Mouse (Mus musculus): ENCODE results near the gene Rab8b. TPM values are rescaled to one million over a fixed set of nuclear protein-coding genes. Genes with fewer than 3 reads are reported as not detected.
"Not testable (repeated sequence)": the region's sequence is repeated elsewhere in the genome, so short reads cannot be mapped to it uniquely, and the experiment has no call there.

Gene Rab8b
- polyA plus RNA-seq, 1 experiment from 2014 or later, result 23.8 TPM

DNA sequence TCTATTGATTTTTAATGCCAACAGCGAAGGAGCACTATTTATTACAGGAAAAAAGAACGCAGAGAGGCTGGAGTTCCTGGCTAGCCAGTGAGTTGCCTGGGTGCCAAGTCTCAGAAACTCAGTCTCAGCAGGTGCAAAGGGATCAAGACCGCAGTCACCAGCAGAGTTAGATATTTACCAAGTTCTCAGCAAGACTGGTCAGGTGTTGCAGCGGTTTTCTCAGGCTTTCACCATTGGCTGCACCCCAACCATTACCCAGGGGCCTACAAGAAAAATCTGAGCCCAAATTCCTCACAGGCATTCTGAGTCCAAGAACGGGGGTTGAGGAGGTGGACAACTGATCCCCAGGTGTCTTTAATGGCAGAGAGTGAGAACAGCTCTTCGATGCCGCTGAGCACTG, 85.6 kb downstream of the Rab8b start:
- no peak for ATAC-seq (ENCODE audit: insufficient number of reproducible peaks, low FRiP score, low TSS enrichment, low read depth)
- peak overlapping the region; percentile 89 for H3K4me2 ChIP-seq (replicated peaks)
- no peaks in the 10 kb centered on the region for H3K27me3 ChIP-seq
- no peak overlapping the region for H3K27ac ChIP-seq (replicated peaks)
- H3K9me3 ChIP-seq (replicated peaks), result no peaks in the 10 kb centered on the region
- no peak overlapping the region; the same call in 1 of the 2 replicates for H3K9ac ChIP-seq
- H3K4me3 ChIP-seq (replicated peaks), result peak overlapping the region; percentile 73
- H3K4me1 ChIP-seq, result peaks cover 14% of the 10 kb centered on the region
- H3K36me3 ChIP-seq, result no peaks in the 10 kb centered on the region
- 16% methylated on average over 7 of the region's 7 CpGs for WGBS

DNA sequence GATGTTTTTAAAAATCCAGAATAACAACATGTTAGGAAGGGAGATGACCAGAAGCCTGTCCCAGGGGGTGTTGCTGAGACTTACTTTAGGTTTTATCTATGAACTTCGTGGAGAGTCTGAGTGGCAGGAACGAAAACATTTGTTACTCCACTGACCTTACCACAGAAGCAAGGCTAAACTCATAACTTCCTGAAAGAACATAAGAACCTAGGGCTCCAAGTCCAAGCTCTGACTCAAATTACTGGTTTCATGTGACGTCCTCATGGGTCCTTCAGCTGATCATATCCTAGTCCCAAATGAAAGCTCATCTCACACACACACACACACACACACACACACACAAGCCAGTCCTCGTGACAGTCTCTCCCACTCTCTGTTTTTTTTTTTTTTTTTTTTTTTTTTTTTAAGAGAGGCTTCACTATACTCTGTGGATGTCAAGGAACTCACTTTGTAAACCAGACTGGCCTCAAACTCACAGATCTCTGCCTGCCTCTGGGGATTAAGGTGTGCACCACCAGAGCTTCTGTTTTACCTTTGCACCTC, 87.0 kb downstream of the Rab8b start:
- WGBS, result 47% methylated on average over 4 of the region's 4 CpGs
- no peak overlapping the region for H3K4me2 ChIP-seq (replicated peaks)
- no peaks in the 10 kb centered on the region for H3K36me3 ChIP-seq
- no peaks in the 10 kb centered on the region for H3K27me3 ChIP-seq
- H3K9me3 ChIP-seq (replicated peaks), result no peaks in the 10 kb centered on the region
- H3K9ac ChIP-seq, result no peak overlapping the region
- H3K4me3 ChIP-seq (replicated peaks), result no peak overlapping the region
- H3K4me1 ChIP-seq, result peaks cover 14% of the 10 kb centered on the region
- no peak for ATAC-seq (ENCODE audit: insufficient number of reproducible peaks, low FRiP score, low TSS enrichment, low read depth)
- no peak overlapping the region for H3K27ac ChIP-seq (replicated peaks)

DNA sequence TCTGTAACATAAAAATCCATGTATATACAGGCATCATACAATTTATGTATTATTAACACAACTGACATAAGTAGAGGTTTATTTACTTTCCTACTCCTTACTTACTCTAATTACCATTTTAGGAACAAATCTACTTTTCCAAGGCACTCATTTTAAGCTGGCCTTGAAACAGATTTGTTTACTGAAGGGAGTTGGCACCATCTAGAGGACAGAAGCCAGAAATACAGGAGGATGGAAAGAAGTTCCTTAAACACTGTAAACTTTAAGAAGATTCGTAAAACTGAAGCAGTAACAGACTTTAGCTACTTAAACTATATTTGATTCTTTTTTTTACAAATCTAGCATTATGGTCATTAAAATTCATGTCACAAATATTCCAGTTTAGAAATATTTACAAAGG, 93.5 kb downstream of the Rab8b start:
- 27% methylated on average over 1 of the region's 1 CpGs for WGBS
- Histone ChIP-seq H3K27ac (replicated peaks) (no peak overlapping the region), H3K9me3 (replicated peaks) (no peaks in the 10 kb centered on the region), H3K4me3 (replicated peaks) (no peak overlapping the region), H3K36me3 (no peaks in the 10 kb centered on the region), H3K4me1 (no peaks in the 10 kb centered on the region), H3K27me3 (no peaks in the 10 kb centered on the region), H3K4me2 (replicated peaks) (no peak overlapping the region), H3K9ac (no peak overlapping the region)
- ATAC-seq (ENCODE audit: insufficient number of reproducible peaks, low FRiP score, low TSS enrichment, low read depth), result no peak

DNA sequence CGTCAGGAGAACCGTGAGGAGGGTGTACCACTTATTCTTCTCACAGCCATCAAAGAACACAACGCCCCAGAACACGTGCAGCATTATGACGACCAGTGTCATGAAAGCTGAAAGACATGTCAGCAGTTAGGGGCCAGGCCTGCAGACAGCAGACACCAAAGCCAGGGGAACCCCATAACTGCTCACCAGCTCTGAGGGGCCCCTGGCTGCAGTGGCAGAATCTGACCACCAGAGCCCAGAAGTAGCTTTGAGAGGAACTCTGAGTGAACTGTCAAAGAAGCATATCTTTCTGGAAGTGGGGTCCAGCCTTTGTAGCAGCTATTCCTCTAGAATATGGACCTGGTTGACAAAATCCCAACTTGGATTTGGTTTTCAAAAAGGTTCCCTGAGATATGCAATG, 97.2 kb downstream of the Rab8b start:
- H3K9ac ChIP-seq; H3K27ac ChIP-seq (replicated peaks); ATAC-seq (ENCODE audit: insufficient number of reproducible peaks, low FRiP score, low TSS enrichment, low read depth): not testable (repeated sequence)

DNA sequence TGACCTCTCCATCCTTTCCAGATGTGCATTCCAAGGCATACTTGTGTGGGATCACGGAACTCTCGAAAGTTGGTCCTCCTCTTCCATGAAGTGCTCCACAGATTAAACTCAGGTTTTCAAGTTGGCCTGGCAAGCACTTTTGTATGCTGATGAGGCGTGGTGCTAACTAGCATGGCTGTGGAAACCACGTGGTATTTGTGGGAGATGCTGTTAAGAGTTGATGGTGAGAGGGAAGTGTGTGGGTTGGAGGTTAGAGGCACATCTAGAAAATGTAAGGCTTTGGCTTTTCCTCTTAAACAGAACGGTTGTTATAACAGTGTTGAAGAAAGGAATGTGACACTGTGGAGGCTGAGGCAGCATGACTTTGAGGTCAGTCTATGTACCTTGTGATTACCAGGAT, 98.5 kb downstream of the Rab8b start:
- Histone ChIP-seq H3K27me3 (no peaks in the 10 kb centered on the region), H3K4me2 (replicated peaks) (no peak overlapping the region), H3K27ac (replicated peaks) (no peak overlapping the region), H3K9me3 (replicated peaks) (no peaks in the 10 kb centered on the region), H3K36me3 (no peaks in the 10 kb centered on the region), H3K4me3 (replicated peaks) (no peak overlapping the region), H3K4me1 (no peaks in the 10 kb centered on the region), H3K9ac (no peak overlapping the region)
- ATAC-seq (ENCODE audit: insufficient number of reproducible peaks, low FRiP score, low TSS enrichment, low read depth), result no peak
- 66% methylated on average over 5 of the region's 5 CpGs for WGBS

More for the DNA sequence above, 97.2 kb downstream of the Rab8b start:
- H3K4me2 ChIP-seq (replicated peaks); H3K4me3 ChIP-seq (replicated peaks); H3K4me1 ChIP-seq; H3K36me3 ChIP-seq; H3K27me3 ChIP-seq; H3K9me3 ChIP-seq (replicated peaks): not testable (repeated sequence)
- no CpG with 5 or more reads among the region's 5 CpGs for WGBS

DNA sequence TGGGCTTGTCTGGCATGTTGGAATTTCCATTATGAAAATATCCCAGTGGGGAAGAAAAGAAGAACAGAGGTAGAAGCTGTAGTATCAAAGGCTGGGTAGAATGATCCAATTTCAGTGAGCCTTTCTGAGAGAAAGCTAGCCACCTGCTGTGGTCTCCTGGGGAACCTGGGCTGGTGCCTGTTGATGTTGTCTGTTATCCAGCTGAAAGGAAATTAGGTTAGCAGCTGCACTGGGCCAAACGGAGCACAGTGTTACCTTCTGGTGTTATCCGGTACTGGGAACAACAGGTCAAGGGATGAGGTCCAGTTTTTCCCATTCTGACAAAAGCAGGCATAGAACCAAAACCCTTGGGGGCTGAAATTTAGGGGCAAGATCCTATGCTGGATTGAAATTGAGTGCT, 106.1 kb downstream of the Rab8b start:
- Histone ChIP-seq H3K27me3 (no peaks in the 10 kb centered on the region), H3K9ac (no peak overlapping the region), H3K4me2 (replicated peaks) (no peak overlapping the region), H3K36me3 (no peaks in the 10 kb centered on the region), H3K4me3 (replicated peaks) (no peak overlapping the region), H3K4me1 (no peaks in the 10 kb centered on the region), H3K9me3 (replicated peaks) (no peaks in the 10 kb centered on the region), H3K27ac (replicated peaks) (no peak overlapping the region)
- ATAC-seq (ENCODE audit: insufficient number of reproducible peaks, low FRiP score, low TSS enrichment, low read depth), result no peak
- 31% methylated on average over 2 of the region's 2 CpGs for WGBS

DNA sequence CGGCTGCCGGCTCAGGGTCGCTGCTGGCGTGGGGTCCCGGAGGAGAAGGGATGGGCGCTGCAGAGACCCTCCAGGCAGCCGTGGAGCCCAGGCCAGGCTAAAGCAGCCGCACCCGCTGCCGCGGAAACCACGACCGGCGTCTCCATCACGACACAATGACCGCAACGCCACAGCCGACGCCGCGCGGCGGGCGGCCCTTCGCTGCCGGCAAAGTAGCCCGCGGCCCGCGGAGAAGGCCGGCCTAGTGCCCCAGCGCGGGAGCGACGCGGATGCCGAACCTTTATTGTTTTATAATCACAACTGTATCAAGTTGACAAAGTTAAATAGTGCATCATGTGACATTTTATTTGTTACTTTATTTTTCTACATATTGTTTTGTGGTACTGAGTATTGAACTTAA, 113.5 kb downstream of the Rab8b start:
- H3K9me3 ChIP-seq (replicated peaks); H3K4me1 ChIP-seq; H3K9ac ChIP-seq; H3K36me3 ChIP-seq; H3K27ac ChIP-seq (replicated peaks); ATAC-seq (ENCODE audit: insufficient number of reproducible peaks, low FRiP score, low TSS enrichment, low read depth): not testable (repeated sequence)
- H3K4me3 ChIP-seq (replicated peaks), result peak overlapping the region; percentile 35
- H3K4me2 ChIP-seq (replicated peaks), result peak overlapping the region; percentile 52
- WGBS, result 4% methylated on average over 30 of the region's 37 CpGs
- peaks cover 19% of the 10 kb centered on the region for H3K27me3 ChIP-seq

DNA sequence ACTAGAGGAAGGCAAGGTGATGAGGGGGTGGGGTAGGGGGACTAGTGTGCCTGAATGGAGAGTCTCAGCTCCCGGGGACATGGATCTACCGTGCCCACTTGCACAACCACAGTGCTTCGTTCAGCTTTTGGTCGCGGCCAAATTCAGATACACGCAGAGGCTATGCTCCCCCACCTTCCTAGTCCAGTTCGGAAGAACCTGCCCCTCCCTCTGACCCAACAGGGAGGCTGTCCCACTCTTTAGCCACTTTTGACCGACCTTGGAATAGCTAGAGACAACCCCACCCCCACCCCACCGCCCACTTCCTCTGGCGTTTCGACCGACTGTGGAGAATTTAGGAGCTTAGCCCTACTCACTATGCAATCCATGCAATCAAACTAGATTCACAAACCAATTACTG, 117.5 kb downstream of the Rab8b start:
- peaks cover 16% of the 10 kb centered on the region for H3K27me3 ChIP-seq
- no peaks in the 10 kb centered on the region for H3K9me3 ChIP-seq (replicated peaks)
- 47% methylated on average over 12 of the region's 12 CpGs for WGBS
- no peak overlapping the region for H3K9ac ChIP-seq
- no peaks in the 10 kb centered on the region for H3K36me3 ChIP-seq
- no peak overlapping the region for H3K4me3 ChIP-seq (replicated peaks)
- no peak overlapping the region for H3K27ac ChIP-seq (replicated peaks)
- ATAC-seq (ENCODE audit: insufficient number of reproducible peaks, low FRiP score, low TSS enrichment, low read depth), result no peak
- no peaks in the 10 kb centered on the region for H3K4me1 ChIP-seq
- H3K4me2 ChIP-seq (replicated peaks), result no peak overlapping the region

DNA sequence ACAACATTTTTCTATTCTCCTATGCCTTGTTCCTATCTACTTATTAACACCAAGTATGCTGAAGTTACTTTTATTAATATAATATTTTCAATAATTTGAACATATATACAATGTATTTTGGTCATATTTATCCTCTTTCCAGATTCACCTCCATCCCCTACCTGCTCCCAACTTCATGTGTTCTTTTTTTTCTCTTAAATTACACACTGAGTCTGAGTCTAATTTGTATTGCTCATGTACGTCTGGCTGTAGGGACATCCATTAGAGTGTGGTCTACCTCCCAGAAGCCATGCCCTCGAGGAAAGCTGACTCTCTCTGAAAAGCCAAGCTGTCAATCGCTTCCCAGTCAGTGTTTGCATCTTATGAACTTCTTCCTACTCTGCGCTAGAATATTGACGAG, 122.7 kb downstream of the Rab8b start, which contains the start of gene Gm10647:
Gene Gm10647 (plus strand): TSS at position 301 of the 400 bp plus-strand sequence.
- no peak for ATAC-seq (ENCODE audit: insufficient number of reproducible peaks, low FRiP score, low TSS enrichment, low read depth)
- peak within 1 kb of the TSS; percentile 77 for H3K4me3 ChIP-seq (replicated peaks)
- H3K4me2 ChIP-seq (replicated peaks), result peak within 1 kb of the TSS; percentile 82
- no peaks in the 10 kb centered on the region for H3K36me3 ChIP-seq
- no peaks in the 10 kb centered on the region for H3K9me3 ChIP-seq (replicated peaks)
- peaks cover 3% of the 10 kb centered on the region; the same call in 1 of the 2 replicates for H3K4me1 ChIP-seq
- peak within 1 kb of the TSS; percentile 90 for H3K27ac ChIP-seq (replicated peaks)
- peak within 1 kb of the TSS; percentile 62 for H3K9ac ChIP-seq
- H3K27me3 ChIP-seq, result 0 out of 2 replicates have a peak, but pooled peaks cover 3% of the 10 kb centered on the region
- WGBS, result 64% methylated on average over 5 of the region's 5 CpGs

DNA sequence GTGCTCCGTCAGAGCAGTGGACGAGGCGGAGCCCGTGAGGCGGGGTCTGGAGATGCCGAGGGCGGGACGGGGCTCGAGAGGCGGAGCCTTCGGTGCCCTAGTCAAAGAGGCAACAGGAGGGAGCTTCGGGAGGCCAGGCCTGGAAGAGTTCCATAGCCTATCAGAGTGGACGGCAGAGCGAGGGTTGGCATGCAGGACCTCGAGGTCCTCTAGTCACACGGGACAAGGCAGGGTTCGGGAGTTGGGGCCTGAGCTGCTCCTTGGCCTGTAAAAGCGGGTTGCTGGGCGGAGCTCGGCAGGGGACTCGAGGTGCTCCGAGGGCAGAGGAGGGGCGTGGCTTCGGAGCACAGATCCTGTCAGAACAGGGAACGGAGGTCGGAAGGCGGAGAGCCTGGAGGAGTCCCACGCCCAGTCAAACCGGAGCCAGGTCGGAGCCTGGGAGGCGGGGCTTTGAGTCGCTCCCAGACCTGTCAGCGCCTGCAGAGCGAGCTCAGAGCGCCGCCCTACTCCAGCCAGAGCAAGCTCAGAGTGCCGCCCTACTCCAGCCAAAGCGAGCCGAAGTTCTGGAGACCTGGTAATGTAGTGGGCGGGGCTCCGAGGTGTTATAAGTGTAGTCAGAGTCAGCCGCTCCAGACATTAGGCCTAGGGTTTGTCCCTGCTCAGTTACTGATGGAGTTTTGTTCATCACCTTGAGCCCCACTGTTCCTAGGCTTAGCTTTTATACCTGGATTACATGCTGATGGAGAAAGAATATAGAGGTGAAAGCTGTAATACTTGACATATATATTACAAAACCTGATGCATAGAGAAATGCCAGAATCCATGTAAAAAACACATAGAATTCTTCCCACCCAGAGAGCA, 123.8 kb downstream of the Rab8b start, which contains the start of gene Aph1b:
Gene Aph1b (minus strand): TSS at position 27 of the 861 bp plus-strand sequence.
- under 1% methylated on average over 42 of the region's 42 CpGs for WGBS
- ATAC-seq (ENCODE audit: insufficient number of reproducible peaks, low FRiP score, low TSS enrichment, low read depth), result peak; percentile 98
- no peaks in the 10 kb centered on the region for H3K9me3 ChIP-seq (replicated peaks)

DNA sequence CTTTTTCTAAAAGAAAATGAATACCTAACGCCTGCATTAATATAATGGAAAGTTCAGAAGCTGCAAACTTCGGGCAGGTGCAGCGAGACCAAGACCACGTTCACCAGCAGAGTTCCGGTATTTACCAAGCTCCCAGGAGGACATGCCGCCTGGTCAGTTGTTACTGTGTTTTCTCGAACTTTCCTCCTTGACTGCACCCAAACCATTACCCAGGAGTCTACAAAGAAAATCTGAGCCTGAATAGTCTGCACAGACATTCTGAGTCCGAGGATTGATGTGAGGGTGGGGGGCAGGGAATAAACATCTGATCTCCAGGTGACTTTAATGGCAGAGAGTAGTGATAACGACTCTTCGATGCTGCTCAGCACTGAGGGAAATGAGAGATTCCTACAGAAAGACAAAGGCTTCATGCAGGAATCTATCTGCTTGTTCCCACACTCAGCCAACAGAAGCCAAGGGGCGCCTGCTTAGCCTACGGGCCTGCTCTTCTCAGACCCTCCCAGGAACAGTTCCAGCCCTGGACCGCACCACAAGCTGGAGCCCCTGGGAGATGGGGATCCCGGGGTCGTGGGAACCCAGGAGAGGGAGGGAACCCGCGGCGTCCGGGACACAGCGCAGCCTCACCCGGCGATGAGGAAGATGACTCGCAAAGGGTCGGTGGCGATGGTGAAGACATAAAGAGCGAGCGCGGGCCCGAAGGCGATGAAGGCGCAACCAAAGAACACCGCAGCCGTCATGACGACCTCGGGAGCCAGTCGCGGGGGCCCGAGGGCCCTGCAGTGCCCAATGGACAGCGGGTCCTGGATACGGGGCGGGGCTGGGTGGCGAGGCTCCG, 124.6 kb downstream of the Rab8b start:
- peaks cover 3% of the 10 kb centered on the region; the same call in 1 of the 2 replicates for H3K4me1 ChIP-seq
- WGBS, result 2% methylated on average over 43 of the region's 43 CpGs
- peak overlapping the region; percentile 62 for H3K9ac ChIP-seq
- H3K4me3 ChIP-seq (replicated peaks), result peak overlapping the region; percentile 77
- peak overlapping the region; percentile 90 for H3K27ac ChIP-seq (replicated peaks)
- H3K4me2 ChIP-seq (replicated peaks), result peak overlapping the region; percentile 82
- H3K36me3 ChIP-seq, result peaks cover 7% of the 10 kb centered on the region
- peak; percentile 22 for ATAC-seq (ENCODE audit: insufficient number of reproducible peaks, low FRiP score, low TSS enrichment, low read depth)
- no peaks in the 10 kb centered on the region for H3K9me3 ChIP-seq (replicated peaks)
- no peaks in the 10 kb centered on the region for H3K27me3 ChIP-seq

More for the DNA sequence above, 123.8 kb downstream of the Rab8b start, which contains the start of gene Aph1b:
- H3K27ac ChIP-seq (replicated peaks), result peak within 1 kb of the TSS; percentile 90
- H3K4me1 ChIP-seq, result peaks cover 3% of the 10 kb centered on the region; the same call in 1 of the 2 replicates
- peak within 1 kb of the TSS; percentile 82 for H3K4me2 ChIP-seq (replicated peaks)
- peak within 1 kb of the TSS; percentile 77 for H3K4me3 ChIP-seq (replicated peaks)
- no peaks in the 10 kb centered on the region for H3K36me3 ChIP-seq
- H3K9ac ChIP-seq, result peak within 1 kb of the TSS; percentile 62
- H3K27me3 ChIP-seq, result no peaks in the 10 kb centered on the region

All from embryonic facial prominence, embryonic 15.5 days (tissue).